Mouse (Mus musculus): ENCODE measurements around the gene Nid1. TPM values are rescaled to one million over a fixed set of nuclear protein-coding genes. Genes with fewer than 3 reads are reported as not detected.

Gene Nid1
- polyA plus RNA-seq, 1 experiment from 2014 or later = 37.8 TPM

DNA sequence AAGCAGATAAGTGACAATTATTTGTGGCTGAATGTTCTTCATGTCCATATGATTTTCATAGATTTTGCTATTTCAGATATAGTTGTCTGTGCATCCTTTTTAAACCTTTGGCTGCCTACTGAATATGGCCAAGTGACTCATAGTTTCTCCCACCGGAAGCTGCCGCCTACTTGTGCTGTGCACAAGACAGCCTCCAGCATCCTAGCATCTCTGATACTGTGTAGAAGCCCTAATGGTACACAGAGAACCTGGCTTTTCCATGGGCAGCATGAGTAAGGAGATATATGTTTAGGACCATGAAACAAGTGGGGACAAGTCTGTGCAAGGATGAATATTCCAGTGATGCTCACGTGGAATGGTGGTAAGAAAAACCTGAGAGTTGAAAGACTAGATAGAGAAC is 117.8 kb downstream of the Nid1 start:
- ATAC-seq = no peak
- 94% methylated on average over 3 of the region's 3 CpGs for WGBS
- no peaks in the 10 kb centered on the region for H3K9me3 ChIP-seq (replicated peaks; ENCODE audit: control insufficient read depth, low read length, poor library complexity, severe bottlenecking)
- no peak overlapping the region for H3K9ac ChIP-seq (ENCODE audit: low read depth, low read length)
- no peak overlapping the region for H3K27ac ChIP-seq (ENCODE audit: low read length)
- H3K36me3 ChIP-seq (ENCODE audit: control insufficient read depth, insufficient read depth, low read length) = no peaks in the 10 kb centered on the region
- no peaks in the 10 kb centered on the region for H3K4me1 ChIP-seq (ENCODE audit: control insufficient read depth, insufficient read depth, low read length)
- H3K4me2 ChIP-seq (ENCODE audit: low read length) = no peak overlapping the region
- no peak overlapping the region for H3K4me3 ChIP-seq (ENCODE audit: low read depth, low read length)
- H3K27me3 ChIP-seq (ENCODE audit: control insufficient read depth, insufficient read depth, low read depth, low read length) = no peaks in the 10 kb centered on the region

DNA sequence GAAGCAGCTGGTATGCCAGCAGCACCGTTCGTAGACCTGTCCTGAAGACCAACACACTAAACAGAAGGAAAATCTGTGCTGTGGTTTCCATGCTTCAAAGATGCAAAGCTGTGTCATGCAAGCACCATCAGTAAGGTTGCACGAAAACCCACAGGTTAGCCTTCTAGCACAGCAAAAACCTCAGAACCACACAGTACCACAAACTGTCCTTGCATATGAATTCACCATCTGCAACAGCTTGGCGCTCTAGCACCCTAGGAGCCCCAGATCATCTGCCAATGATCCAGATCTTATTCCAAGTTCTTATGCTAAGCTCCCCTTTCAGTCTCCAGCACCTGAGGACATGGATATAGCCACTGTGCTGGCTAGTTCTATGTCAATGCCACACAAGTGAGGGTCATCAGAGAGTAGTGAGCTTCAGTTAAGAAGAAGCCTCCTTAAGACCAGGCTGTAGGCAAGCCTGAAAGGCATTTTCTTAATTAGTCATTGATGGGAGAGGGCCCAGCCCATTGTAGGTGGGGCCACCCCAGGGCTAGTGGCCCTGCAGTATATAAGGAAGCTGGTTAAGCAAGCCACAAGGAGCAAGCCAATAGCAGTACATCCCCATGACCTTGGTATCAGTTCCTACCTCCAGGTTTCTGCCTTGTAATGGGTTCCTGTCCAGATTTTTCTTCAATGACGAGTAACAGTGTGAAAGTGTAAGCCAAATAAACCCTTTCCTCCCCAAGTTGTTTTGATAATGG is 119.8 kb downstream of the Nid1 start:
- H3K4me2 ChIP-seq (ENCODE audit: low read length) = no peak overlapping the region
- H3K27ac ChIP-seq (ENCODE audit: low read length) = no peak overlapping the region
- H3K9ac ChIP-seq (ENCODE audit: low read depth, low read length) = no peak overlapping the region
- H3K27me3 ChIP-seq (ENCODE audit: control insufficient read depth, insufficient read depth, low read depth, low read length) = no peaks in the 10 kb centered on the region
- no peaks in the 10 kb centered on the region for H3K4me1 ChIP-seq (ENCODE audit: control insufficient read depth, insufficient read depth, low read length)
- H3K4me3 ChIP-seq (ENCODE audit: low read depth, low read length) = no peak overlapping the region
- no peaks in the 10 kb centered on the region for H3K9me3 ChIP-seq (replicated peaks; ENCODE audit: control insufficient read depth, low read length, poor library complexity, severe bottlenecking)
- 83% methylated on average over 5 of the region's 5 CpGs for WGBS
- no peak for ATAC-seq
- H3K36me3 ChIP-seq (ENCODE audit: control insufficient read depth, insufficient read depth, low read length) = no peaks in the 10 kb centered on the region

DNA sequence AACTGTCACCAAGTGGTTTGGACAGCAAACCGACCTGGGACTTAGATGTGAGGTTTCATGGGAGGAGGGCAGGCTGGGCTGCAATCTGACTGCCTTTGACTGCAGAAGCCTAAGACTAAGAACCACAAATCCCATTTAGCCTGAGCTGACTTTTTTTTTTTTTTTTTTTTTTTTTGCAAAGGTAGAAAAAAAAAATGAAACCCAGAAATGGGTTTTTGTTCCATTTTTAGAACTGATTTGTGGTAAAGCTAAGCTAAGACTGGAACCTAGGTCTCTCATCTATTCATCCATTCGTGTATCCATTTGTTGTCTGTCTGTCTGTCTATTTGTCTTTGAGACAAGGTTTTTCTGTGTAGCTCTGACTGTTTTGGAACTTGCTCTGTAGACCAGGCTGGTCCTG is 120.9 kb downstream of the Nid1 start:
- 72% methylated on average over 2 of the region's 2 CpGs for WGBS
- H3K9ac ChIP-seq (ENCODE audit: low read depth, low read length) = no peak overlapping the region

DNA sequence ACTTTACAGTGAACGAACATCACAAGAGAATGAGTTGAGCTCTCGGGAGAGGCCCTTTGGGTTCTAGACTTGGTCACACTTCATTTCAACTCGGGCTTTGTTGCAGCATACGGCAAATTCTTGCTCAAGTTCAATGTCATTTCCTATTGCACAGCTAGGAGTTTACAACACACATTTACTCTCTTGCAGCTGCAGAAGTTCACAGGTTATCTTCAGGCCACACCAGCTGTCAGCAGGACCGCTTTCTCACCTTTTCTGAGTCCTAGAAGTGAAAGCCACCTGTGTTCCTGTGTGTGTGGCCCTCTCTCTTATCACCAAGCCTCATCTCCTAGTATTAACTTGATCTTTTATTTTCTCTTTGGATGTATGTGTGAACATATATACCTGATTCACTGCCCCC is 121.5 kb downstream of the Nid1 start:
- WGBS = 84% methylated on average over 5 of the region's 5 CpGs
- H3K9me3 ChIP-seq (replicated peaks; ENCODE audit: control insufficient read depth, low read length, poor library complexity, severe bottlenecking) = no peaks in the 10 kb centered on the region
- H3K27ac ChIP-seq (ENCODE audit: low read length) = no peak overlapping the region
- no peak overlapping the region for H3K4me3 ChIP-seq (ENCODE audit: low read depth, low read length)
- H3K4me2 ChIP-seq (ENCODE audit: low read length) = no peak overlapping the region
- no peak for ATAC-seq
- no peaks in the 10 kb centered on the region for H3K4me1 ChIP-seq (ENCODE audit: control insufficient read depth, insufficient read depth, low read length)
- no peak overlapping the region for H3K9ac ChIP-seq (ENCODE audit: low read depth, low read length)
- H3K36me3 ChIP-seq (ENCODE audit: control insufficient read depth, insufficient read depth, low read length) = no peaks in the 10 kb centered on the region
- H3K27me3 ChIP-seq (ENCODE audit: control insufficient read depth, insufficient read depth, low read depth, low read length) = no peaks in the 10 kb centered on the region

More for the DNA sequence above, 120.9 kb downstream of the Nid1 start:
- Histone ChIP-seq H3K4me1 (ENCODE audit: control insufficient read depth, insufficient read depth, low read length) (no peaks in the 10 kb centered on the region), H3K36me3 (ENCODE audit: control insufficient read depth, insufficient read depth, low read length) (no peaks in the 10 kb centered on the region), H3K27me3 (ENCODE audit: control insufficient read depth, insufficient read depth, low read depth, low read length) (no peaks in the 10 kb centered on the region), H3K4me2 (ENCODE audit: low read length) (no peak overlapping the region), H3K27ac (ENCODE audit: low read length) (no peak overlapping the region), H3K9me3 (replicated peaks; ENCODE audit: control insufficient read depth, low read length, poor library complexity, severe bottlenecking) (no peaks in the 10 kb centered on the region), H3K4me3 (ENCODE audit: low read depth, low read length) (no peak overlapping the region)
- ATAC-seq = no peak

Other genes with a start within 250 kb of the Nid1 start
- gene Gpr137b, start 43.5 kb upstream of the Nid1 start, polyA plus RNA-seq (2015; fragmentation: Nextera tagmentation; extraction: Ambion mirVana) = 23.4 and 28.5 TPM in 2 replicates
- 3.9 and 4.5 TPM in 2 replicates for gene Lyst, start 152.8 kb downstream of the Nid1 start, polyA plus RNA-seq (2015; fragmentation: Nextera tagmentation; extraction: Ambion mirVana)